Mouse (Mus musculus): Measurements from ENCODE around the gene Paxx. TPM values are rescaled to one million over a fixed set of nuclear protein-coding genes. Genes with fewer than 3 reads are reported as not detected.
A peak's percentile ranks its signal among the peaks of the same experiment; 100 is the strongest.

Gene Paxx
- polyA plus RNA-seq, 1 experiment from 2014 or later: 17.4 TPM

DNA sequence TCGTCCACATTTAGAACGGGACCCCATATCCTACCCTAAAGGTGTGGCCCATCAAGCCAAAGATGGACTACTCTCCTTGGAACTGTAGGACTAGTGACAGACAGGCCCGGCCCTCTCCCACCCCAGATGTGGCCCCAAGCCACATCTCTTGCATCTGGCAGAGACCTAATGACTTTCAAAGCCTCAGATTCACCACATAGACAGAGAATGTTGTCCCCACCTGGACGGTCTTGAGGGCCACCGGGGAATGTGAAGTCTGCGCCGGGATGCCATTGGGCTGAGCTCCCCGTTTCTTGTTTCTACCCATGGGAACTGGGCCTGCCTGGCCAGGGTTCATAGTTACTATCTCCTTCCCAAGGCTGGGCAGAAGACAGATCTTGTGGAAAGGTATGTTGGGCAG, 16.6 kb upstream of the Paxx start:
- H3K36me3 ChIP-seq: no peaks in the 10 kb centered on the region
- H3K27ac ChIP-seq (replicated peaks): no peak overlapping the region
- DNase-seq (ENCODE audit: low spot score): no peak
- no peak overlapping the region for H3K4me3 ChIP-seq
- H3K27me3 ChIP-seq (ENCODE audit: low read depth, poor library complexity, severe bottlenecking): no peaks in the 10 kb centered on the region
- WGBS: 88% methylated on average over 8 of the region's 8 CpGs
- no peaks in the 10 kb centered on the region for H3K9me3 ChIP-seq (replicated peaks)
- no peaks in the 10 kb centered on the region for H3K4me1 ChIP-seq

DNA sequence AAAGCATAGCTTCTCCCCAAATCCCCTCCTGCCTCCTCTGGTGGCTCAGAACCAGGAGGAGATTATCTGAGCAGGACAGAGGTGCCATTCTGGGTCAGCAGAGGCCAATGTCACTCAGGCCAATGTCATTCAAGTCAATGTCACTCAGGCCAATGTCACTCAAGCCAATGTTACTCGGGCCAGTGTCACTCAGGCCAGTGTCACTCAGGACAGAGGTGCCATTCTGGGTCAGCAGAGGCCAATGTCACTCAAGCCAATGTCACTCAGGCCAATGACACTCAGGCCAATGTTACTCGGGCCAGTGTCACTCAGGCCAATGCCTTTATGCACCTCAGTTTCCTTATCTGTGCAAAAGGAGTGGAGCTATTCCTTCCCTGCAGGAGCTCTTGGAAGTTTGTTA, 11.7 kb upstream of the Paxx start:
- peaks cover 6% of the 10 kb centered on the region for H3K4me1 ChIP-seq
- no peak for DNase-seq (ENCODE audit: low spot score)
- no peaks in the 10 kb centered on the region for H3K27me3 ChIP-seq (ENCODE audit: low read depth, poor library complexity, severe bottlenecking)
- no peaks in the 10 kb centered on the region for H3K36me3 ChIP-seq
- H3K9me3 ChIP-seq (replicated peaks): no peaks in the 10 kb centered on the region
- 76% methylated on average over 2 of the region's 2 CpGs for WGBS
- H3K27ac ChIP-seq (replicated peaks): no peak overlapping the region
- no peak overlapping the region for H3K4me3 ChIP-seq

DNA sequence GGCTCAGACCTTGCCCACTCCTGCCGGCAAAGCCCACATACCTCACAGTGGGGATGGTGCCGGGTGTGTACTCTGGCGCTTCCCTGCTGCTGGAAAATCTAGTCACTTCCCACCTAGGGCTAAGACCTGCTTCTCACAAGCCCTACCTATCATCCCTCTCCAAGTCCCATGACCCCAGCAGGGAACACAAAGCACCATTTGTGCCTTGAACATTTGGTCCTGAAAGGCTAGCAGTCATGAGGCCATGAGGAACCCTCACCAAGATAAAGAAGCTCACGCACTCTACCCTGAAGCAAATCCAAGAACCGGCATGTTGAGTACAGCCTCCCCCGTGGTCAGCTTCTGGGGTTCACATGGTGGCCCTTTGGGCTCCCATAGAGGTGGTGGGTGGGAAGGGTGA, 9.1 kb upstream of the Paxx start, which contains the start of gene Ptgds:
Gene Ptgds (minus strand): TSS at position 78 of the 400 bp plus-strand sequence.
- DNase-seq (ENCODE audit: low spot score): no peak
- Histone ChIP-seq H3K36me3 (no peaks in the 10 kb centered on the region), H3K4me3 (no peak within 1 kb of the TSS), H3K4me1 (peaks cover 28% of the 10 kb centered on the region), H3K9me3 (replicated peaks) (no peaks in the 10 kb centered on the region), H3K27me3 (ENCODE audit: low read depth, poor library complexity, severe bottlenecking) (no peaks in the 10 kb centered on the region), H3K27ac (replicated peaks) (no peak within 1 kb of the TSS; the same call in 1 of the 2 replicates)
- 65% methylated on average over 6 of the region's 6 CpGs for WGBS

DNA sequence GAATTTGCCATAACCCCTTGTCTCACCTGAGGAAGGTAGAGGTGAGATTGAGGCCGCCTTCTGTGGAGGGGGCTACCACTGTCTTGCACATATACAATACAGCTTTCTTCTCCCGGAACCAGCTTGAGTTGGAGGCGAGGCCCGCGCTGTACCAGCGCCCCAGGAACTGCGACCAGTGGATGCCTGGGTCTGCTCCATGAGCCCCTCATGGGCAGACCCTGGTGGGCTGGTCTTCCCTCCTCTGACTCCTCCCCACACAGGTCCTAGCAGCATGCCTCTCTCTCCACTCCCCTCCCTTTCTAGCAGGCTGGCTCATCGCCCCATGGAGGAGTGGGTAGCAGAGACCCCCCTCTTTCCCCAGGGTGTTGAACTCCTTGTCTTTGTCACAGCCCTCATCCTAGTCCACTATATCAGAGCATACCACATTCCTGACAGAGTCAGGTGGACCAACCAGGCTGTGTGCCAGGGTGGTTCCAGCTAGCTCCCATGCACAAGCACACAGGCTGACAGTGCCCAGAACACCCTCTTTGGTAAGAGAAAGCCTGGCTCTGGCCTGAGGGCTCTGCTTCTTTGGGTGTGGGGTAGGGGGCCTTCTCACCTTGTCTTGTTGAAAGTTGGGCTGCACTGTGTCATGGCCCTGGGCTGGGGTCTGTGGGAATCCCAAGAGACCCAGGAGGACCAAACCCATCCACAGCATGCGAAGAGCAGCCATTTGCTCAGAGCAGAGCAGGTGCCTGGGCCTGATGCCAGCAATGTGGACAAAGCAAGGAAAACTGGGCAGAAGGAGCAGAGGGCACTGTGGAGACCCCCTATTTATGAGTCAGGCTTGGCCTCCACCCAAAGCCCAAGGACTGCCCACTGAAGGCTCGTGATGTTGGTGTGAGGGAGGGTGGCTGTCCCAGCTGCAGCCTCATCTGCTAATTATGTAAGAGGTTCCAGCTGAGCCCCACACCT, 8.3 kb upstream of the Paxx start:
- H3K27ac ChIP-seq (replicated peaks): no peak overlapping the region; the same call in 1 of the 2 replicates

DNA sequence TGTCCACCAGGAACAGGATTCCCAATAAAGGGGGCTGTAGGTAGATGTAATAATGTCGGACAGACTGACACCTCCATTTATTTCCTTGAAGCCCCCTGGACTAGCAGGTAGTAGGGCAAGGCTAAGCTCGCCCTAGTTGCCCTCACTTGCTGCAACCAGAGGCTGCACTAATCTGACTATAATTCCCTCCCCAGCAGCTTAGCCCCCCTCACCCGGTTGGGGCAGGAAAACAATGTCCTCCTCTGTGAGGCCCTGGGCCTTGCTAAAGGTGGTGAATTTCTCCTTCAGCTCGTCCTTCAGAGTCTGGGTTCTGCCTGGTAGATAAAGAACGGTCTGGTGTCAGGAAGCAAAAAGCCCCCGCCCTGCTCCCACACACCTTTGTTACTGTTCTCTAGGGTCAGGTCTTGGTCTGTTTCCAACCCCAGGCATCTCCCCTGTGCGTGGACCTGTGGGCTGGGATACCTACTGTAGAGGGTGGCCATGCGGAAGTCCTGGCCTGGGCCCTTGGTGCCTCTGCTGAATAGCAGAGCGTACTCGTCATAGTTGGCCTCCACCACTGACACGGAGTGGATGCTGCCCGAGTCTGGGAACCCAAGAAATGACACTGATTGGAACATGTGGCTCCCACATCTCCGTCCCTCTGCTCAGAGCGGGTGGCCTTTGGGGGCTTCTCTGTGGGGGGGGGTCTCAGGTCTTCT, 6.9 kb upstream of the Paxx start:
- no peaks in the 10 kb centered on the region for H3K36me3 ChIP-seq
- no peak overlapping the region for H3K4me3 ChIP-seq
- no peak for DNase-seq (ENCODE audit: low spot score)
- H3K27me3 ChIP-seq (ENCODE audit: low read depth, poor library complexity, severe bottlenecking): no peaks in the 10 kb centered on the region
- H3K4me1 ChIP-seq: peaks cover 28% of the 10 kb centered on the region
- H3K9me3 ChIP-seq (replicated peaks): no peaks in the 10 kb centered on the region
- no peak overlapping the region for H3K27ac ChIP-seq (replicated peaks)
- WGBS: 79% methylated on average over 14 of the region's 14 CpGs

More for the DNA sequence above, 8.3 kb upstream of the Paxx start:
- H3K4me1 ChIP-seq: peaks cover 28% of the 10 kb centered on the region
- H3K9me3 ChIP-seq (replicated peaks): no peaks in the 10 kb centered on the region
- WGBS: 80% methylated on average over 10 of the region's 10 CpGs
- H3K4me3 ChIP-seq: no peak overlapping the region
- DNase-seq (ENCODE audit: low spot score): no peak
- H3K27me3 ChIP-seq (ENCODE audit: low read depth, poor library complexity, severe bottlenecking): no peaks in the 10 kb centered on the region
- no peaks in the 10 kb centered on the region for H3K36me3 ChIP-seq

DNA sequence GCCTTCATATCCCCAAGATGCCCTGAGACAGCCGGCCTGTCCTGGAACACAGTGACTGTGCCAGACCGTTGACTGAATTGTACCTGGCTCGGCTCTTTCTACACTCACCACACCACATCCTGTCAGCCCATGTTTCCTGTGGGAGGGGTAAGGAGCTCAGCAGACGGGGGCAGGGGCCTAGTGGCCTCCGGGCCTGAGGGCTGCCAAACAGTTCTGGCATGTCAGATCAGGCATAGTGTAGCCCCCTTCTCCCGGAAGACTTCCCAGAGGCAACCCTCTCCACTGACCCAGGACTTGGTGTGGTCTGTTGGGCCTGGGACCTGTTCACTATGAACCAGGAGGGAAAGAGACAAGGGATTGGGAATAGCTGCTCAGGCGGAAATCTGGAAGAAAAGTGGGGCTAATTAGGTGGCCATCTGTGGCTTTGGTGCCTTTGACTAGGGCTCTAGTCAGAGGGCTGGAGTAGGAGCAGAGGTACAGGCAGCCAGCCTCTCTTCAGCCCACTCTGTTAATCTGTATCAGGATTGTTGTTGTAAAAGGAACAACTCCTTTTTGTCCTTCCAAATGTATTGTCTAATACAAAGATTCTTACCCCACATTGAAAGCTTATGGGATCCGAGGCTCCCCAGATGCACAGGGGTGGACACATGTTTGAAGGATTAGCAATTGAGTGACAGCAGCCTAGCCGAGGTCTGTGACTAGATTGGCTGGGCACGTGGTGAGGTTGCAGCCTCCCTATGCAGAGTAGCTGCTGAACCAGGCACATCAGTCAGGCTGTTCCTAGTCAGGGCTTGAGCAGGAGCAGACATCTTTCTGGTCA, 5.1 kb upstream of the Paxx start:
- Histone ChIP-seq H3K4me3 (no peak overlapping the region), H3K27me3 (ENCODE audit: low read depth, poor library complexity, severe bottlenecking) (no peaks in the 10 kb centered on the region), H3K9me3 (replicated peaks) (no peaks in the 10 kb centered on the region), H3K36me3 (no peaks in the 10 kb centered on the region), H3K27ac (replicated peaks) (peak overlapping the region; percentile 74), H3K4me1 (peaks cover 33% of the 10 kb centered on the region)
- 45% methylated on average over 10 of the region's 10 CpGs for WGBS
- peak; percentile 53 for DNase-seq (ENCODE audit: low spot score)

GRCm38 (mm10) chr2:25465256-25465655, 4.4 kb upstream of the Paxx start:
- Histone ChIP-seq H3K9me3 (replicated peaks) (no peaks in the 10 kb centered on the region), H3K27ac (replicated peaks) (peak overlapping the region; percentile 74), H3K27me3 (ENCODE audit: low read depth, poor library complexity, severe bottlenecking) (no peaks in the 10 kb centered on the region), H3K36me3 (no peaks in the 10 kb centered on the region), H3K4me3 (no peak overlapping the region), H3K4me1 (peaks cover 38% of the 10 kb centered on the region)
- no peak for DNase-seq (ENCODE audit: low spot score)
- WGBS: 92% methylated on average over 2 of the region's 2 CpGs

DNA sequence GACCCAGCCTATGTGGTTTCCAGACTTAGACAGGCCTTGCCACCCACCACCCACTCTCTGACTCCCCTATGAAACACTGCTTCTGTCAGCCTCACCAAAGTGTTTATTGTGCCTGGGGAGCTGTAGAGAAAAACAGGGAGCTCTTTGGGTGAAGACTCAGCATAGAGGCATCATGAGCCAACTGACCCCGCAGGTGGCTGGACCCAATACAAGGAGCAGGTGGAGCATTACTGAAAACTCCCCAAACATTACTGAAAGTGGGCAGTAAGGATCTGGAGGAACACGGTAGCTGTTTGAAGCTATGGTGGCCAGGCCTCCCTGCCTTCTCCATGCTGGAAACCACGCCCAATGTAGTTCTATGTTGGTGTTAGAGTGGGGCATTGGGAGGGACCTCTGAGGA, 2.7 kb upstream of the Paxx start:
- 84% methylated on average over 3 of the region's 3 CpGs for whole genome bisulfite sequencing
- peaks cover 50% of the 10 kb centered on the region for H3K4me1 ChIP-seq
- H3K27me3 ChIP-seq (ENCODE audit: low read depth, poor library complexity, severe bottlenecking): no peaks in the 10 kb centered on the region
- no peak overlapping the region for H3K4me3 ChIP-seq
- H3K36me3 ChIP-seq: peaks cover 10% of the 10 kb centered on the region; the same call in 1 of the 2 replicates
- DNase-seq (ENCODE audit: low spot score): no peak
- H3K27ac ChIP-seq (replicated peaks): no peak overlapping the region
- H3K9me3 ChIP-seq (replicated peaks): no peaks in the 10 kb centered on the region

DNA sequence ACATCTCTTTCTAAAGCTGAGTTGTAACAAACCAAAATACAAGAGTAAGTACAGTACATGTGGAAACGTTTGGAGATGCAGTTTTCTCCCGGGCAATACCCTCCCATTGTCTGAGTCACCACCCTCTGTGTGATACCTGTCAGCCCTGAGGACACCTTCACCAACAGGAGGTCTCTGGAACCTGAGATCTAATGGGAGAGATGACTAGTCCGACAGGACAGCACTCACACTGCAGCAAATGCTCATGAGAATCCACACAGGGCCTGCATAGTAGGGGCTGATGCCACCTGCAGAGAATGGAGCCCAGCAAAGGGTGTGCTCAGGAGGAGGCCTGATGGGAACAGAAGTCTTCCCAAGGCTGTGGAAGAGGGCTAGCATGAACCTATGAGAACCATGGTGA, 513 bp upstream of the Paxx start:
- Histone ChIP-seq H3K27ac (replicated peaks) (peak overlapping the region; percentile 87), H3K27me3 (ENCODE audit: low read depth, poor library complexity, severe bottlenecking) (no peaks in the 10 kb centered on the region), H3K9me3 (replicated peaks) (no peaks in the 10 kb centered on the region), H3K36me3 (peaks cover 17% of the 10 kb centered on the region; the same call in 1 of the 2 replicates), H3K4me1 (peaks cover 36% of the 10 kb centered on the region), H3K4me3 (peak overlapping the region; percentile 73)
- no peak for DNase-seq (ENCODE audit: low spot score)
- WGBS: 25% methylated on average over 3 of the region's 3 CpGs

- H3K27me3 ChIP-seq (ENCODE audit: low read depth, poor library complexity, severe bottlenecking): no peaks in the 10 kb centered on the region
- peaks cover 25% of the 10 kb centered on the region for H3K4me1 ChIP-seq
- H3K4me3 ChIP-seq: peak overlapping the region; percentile 73
- H3K27ac ChIP-seq (replicated peaks): peak overlapping the region; percentile 87
- 36% methylated on average over 5 of the region's 5 CpGs for WGBS
- H3K9me3 ChIP-seq (replicated peaks): no peaks in the 10 kb centered on the region
- no peak for DNase-seq (ENCODE audit: low spot score)
- peaks cover 17% of the 10 kb centered on the region; the same call in 1 of the 2 replicates for H3K36me3 ChIP-seq
These were observed 759 bp downstream of the Paxx start for GRCm38 (mm10) chr2:25460135-25460534.

DNA sequence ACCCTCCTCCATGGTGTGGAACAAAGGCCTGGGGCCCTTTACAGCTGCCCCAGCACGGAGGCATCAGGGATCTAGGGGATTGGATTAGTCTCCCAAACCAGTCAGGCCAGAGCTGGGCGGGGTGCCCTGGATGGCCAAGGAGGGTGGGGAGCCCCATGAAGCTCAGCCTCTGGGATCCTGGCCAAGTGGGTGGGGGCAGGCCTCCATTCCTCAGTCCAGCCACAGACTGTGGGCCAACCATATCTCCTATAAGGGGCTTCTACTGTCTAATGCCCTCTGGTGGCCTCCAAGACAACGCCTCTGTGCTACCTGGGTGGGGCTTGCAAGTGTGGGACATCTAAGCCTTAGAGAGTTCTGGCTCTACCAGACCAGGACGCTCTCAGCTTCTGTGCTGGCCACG, 2.0 kb downstream of the Paxx start:
- Histone ChIP-seq H3K9me3 (replicated peaks) (no peaks in the 10 kb centered on the region), H3K27me3 (ENCODE audit: low read depth, poor library complexity, severe bottlenecking) (no peaks in the 10 kb centered on the region), H3K27ac (replicated peaks) (no peak overlapping the region), H3K36me3 (peaks cover 17% of the 10 kb centered on the region; the same call in 1 of the 2 replicates), H3K4me1 (peaks cover 25% of the 10 kb centered on the region), H3K4me3 (no peak overlapping the region)
- DNase-seq (ENCODE audit: low spot score): no peak
- WGBS: 84% methylated on average over 5 of the region's 5 CpGs

Measured in midbrain, embryonic 10.5 days (tissue).